Mouse (Mus musculus) heart, adult 2 months (tissue): ENCODE results near the gene Slc29a4.

Experiments
- CTCF ChIP-seq: fragments of 200-600 bp; IDR thresholded peaks from 2 replicates; pipeline ENCODE4 v1.8.1; 2022; ENCODE audit warnings: antibody characterized with exemption, mild to moderate bottlenecking, moderate library complexity
- EP300 ChIP-seq: fragments of 200-500 bp; IDR thresholded peaks from 2 replicates; pipeline ENCODE4 v1.6.1; 2011; ENCODE audit warnings: low read depth, low read length, control low read depth; ENCODE audit not compliant: insufficient read depth
- POLR2A ChIP-seq: fragments of 200-500 bp; IDR thresholded peaks from 2 replicates; pipeline ENCODE4 v1.6.1; 2011; ENCODE audit warnings: mild to moderate bottlenecking, low read depth, low read length, control low read depth; ENCODE audit not compliant: insufficient read depth

DNA sequence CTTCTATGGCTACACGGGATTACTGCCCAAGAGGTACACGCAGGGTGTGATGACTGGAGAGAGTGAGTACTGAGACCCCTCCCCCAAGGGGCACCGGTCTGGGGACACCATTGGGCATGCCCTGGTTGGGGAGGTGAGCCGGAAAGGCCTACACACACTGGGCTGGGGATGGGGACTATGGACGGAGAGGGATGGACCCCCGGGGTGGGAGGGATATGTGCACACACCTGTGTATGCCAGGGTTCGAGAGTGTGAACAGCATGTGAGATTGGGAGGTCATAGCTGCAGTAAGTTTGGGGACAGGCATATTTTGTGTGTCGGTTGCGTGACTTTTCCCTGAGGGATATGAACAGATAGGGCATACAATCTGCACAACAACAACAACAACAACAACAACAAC is 22.7 kb downstream of the Slc29a4 start:
- TF ChIP-seq CTCF (no peak), POLR2A (no peak), EP300 (no peak)
